Mouse (Mus musculus): ENCODE data around the gene Ccdc92b. TPM values are rescaled to one million over a fixed set of nuclear protein-coding genes. Genes with fewer than 3 reads are reported as not detected.
A peak's percentile ranks its signal among the peaks of the same experiment; 100 is the strongest.
"Not testable (repeated sequence)": the region's sequence is repeated elsewhere in the genome, so short reads cannot be mapped to it uniquely, and the experiment has no call there.

Gene Ccdc92b
- 0.52 and 0.69 TPM in 2 replicates for polyA plus RNA-seq (2016; fragmentation: Nextera tagmentation; extraction: Ambion mirVana)

- H3K27ac ChIP-seq (replicated peaks), result peak within 1 kb of the TSS; percentile 35; the same call in 1 of the 2 replicates
- WGBS, result under 1% methylated on average over 63 of the region's 63 CpGs
- H3K4me1 ChIP-seq, result peaks cover 9% of the 10 kb centered on the region
- no peaks in the 10 kb centered on the region for H3K36me3 ChIP-seq (replicated peaks)
- peaks cover 55% of the 10 kb centered on the region for H3K27me3 ChIP-seq (replicated peaks; ENCODE audit: low read depth, poor library complexity, severe bottlenecking)
- DNase-seq (ENCODE audit: low spot score), result peak; percentile 93
- peak within 1 kb of the TSS; percentile 56 for H3K4me3 ChIP-seq
- no peaks in the 10 kb centered on the region for H3K9me3 ChIP-seq
Measured at GRCm38 (mm10) chr11:74619201-74619955, at the start of gene Ccdc92b. Ccdc92b (plus strand) TSS chr11:74619605.

GRCm38 (mm10) chr11:74569735-74570134 lies 49.7 kb upstream of the Ccdc92b start:
- Histone ChIP-seq H3K4me3 (no peak overlapping the region), H3K9me3 (no peaks in the 10 kb centered on the region), H3K27me3 (replicated peaks; ENCODE audit: low read depth, poor library complexity, severe bottlenecking) (no peaks in the 10 kb centered on the region), H3K36me3 (replicated peaks) (no peaks in the 10 kb centered on the region), H3K27ac (replicated peaks) (no peak overlapping the region), H3K4me1 (no peaks in the 10 kb centered on the region)
- no peak for DNase-seq (ENCODE audit: low spot score)
- 82% methylated on average over 6 of the region's 6 CpGs for WGBS

GRCm38 (mm10) chr11:74572459-74573061 lies 46.8 kb upstream of the Ccdc92b start:
- H3K4me1 ChIP-seq, result no peaks in the 10 kb centered on the region
- DNase-seq (ENCODE audit: low spot score), result no peak
- H3K27me3 ChIP-seq (replicated peaks; ENCODE audit: low read depth, poor library complexity, severe bottlenecking), result no peaks in the 10 kb centered on the region
- no peak overlapping the region for H3K4me3 ChIP-seq
- H3K36me3 ChIP-seq (replicated peaks), result no peaks in the 10 kb centered on the region
- WGBS, result 69% methylated on average over 6 of the region's 6 CpGs
- H3K9me3 ChIP-seq, result no peaks in the 10 kb centered on the region
- H3K27ac ChIP-seq (replicated peaks), result no peak overlapping the region

GRCm38 (mm10) chr11:74574768-74575434 lies 44.5 kb upstream of the Ccdc92b start:
- H3K9me3 ChIP-seq, result no peaks in the 10 kb centered on the region
- no peak overlapping the region for H3K27ac ChIP-seq (replicated peaks)
- H3K4me1 ChIP-seq, result no peaks in the 10 kb centered on the region
- WGBS, result 76% methylated on average over 4 of the region's 4 CpGs
- H3K4me3 ChIP-seq, result no peak overlapping the region
- DNase-seq (ENCODE audit: low spot score), result no peak
- no peaks in the 10 kb centered on the region for H3K36me3 ChIP-seq (replicated peaks)
- no peaks in the 10 kb centered on the region for H3K27me3 ChIP-seq (replicated peaks; ENCODE audit: low read depth, poor library complexity, severe bottlenecking)

GRCm38 (mm10) chr11:74575940-74576339 lies 43.5 kb upstream of the Ccdc92b start:
- Histone ChIP-seq H3K27me3 (replicated peaks; ENCODE audit: low read depth, poor library complexity, severe bottlenecking) (no peaks in the 10 kb centered on the region), H3K9me3 (no peaks in the 10 kb centered on the region), H3K4me3 (no peak overlapping the region), H3K4me1 (no peaks in the 10 kb centered on the region), H3K36me3 (replicated peaks) (no peaks in the 10 kb centered on the region), H3K27ac (replicated peaks) (no peak overlapping the region)
- DNase-seq (ENCODE audit: low spot score), result no peak
- WGBS, result 77% methylated on average over 3 of the region's 3 CpGs

GRCm38 (mm10) chr11:74577068-74577467 lies 42.3 kb upstream of the Ccdc92b start:
- WGBS, result 77% methylated on average over 3 of the region's 3 CpGs
- no peaks in the 10 kb centered on the region for H3K36me3 ChIP-seq (replicated peaks)
- H3K4me1 ChIP-seq, result no peaks in the 10 kb centered on the region
- no peaks in the 10 kb centered on the region for H3K9me3 ChIP-seq
- no peaks in the 10 kb centered on the region for H3K27me3 ChIP-seq (replicated peaks; ENCODE audit: low read depth, poor library complexity, severe bottlenecking)
- no peak overlapping the region for H3K4me3 ChIP-seq
- no peak overlapping the region for H3K27ac ChIP-seq (replicated peaks)
- no peak for DNase-seq (ENCODE audit: low spot score)

GRCm38 (mm10) chr11:74581333-74581732 lies 38.1 kb upstream of the Ccdc92b start:
- H3K9me3 ChIP-seq; H3K36me3 ChIP-seq (replicated peaks); H3K4me3 ChIP-seq; DNase-seq (ENCODE audit: low spot score); H3K27me3 ChIP-seq (replicated peaks; ENCODE audit: low read depth, poor library complexity, severe bottlenecking); H3K4me1 ChIP-seq; H3K27ac ChIP-seq (replicated peaks): not testable (repeated sequence)
- WGBS, result 49% methylated on average over 4 of the region's 4 CpGs

GRCm38 (mm10) chr11:74582464-74582863 lies 36.9 kb upstream of the Ccdc92b start:
- Histone ChIP-seq H3K9me3 (no peaks in the 10 kb centered on the region), H3K27ac (replicated peaks) (no peak overlapping the region), H3K36me3 (replicated peaks) (no peaks in the 10 kb centered on the region), H3K27me3 (replicated peaks; ENCODE audit: low read depth, poor library complexity, severe bottlenecking) (peaks cover 16% of the 10 kb centered on the region), H3K4me3 (no peak overlapping the region), H3K4me1 (no peaks in the 10 kb centered on the region)
- DNase-seq (ENCODE audit: low spot score), result no peak
- 79% methylated on average over 3 of the region's 3 CpGs for WGBS

- WGBS, result 77% methylated on average over 7 of the region's 7 CpGs
- Histone ChIP-seq H3K27ac (replicated peaks) (no peak overlapping the region), H3K9me3 (no peaks in the 10 kb centered on the region), H3K36me3 (replicated peaks) (no peaks in the 10 kb centered on the region), H3K4me3 (no peak overlapping the region), H3K4me1 (no peaks in the 10 kb centered on the region), H3K27me3 (replicated peaks; ENCODE audit: low read depth, poor library complexity, severe bottlenecking) (peaks cover 30% of the 10 kb centered on the region)
- no peak for DNase-seq (ENCODE audit: low spot score)
Measured at GRCm38 (mm10) chr11:74583824-74584349, 35.5 kb upstream of the Ccdc92b start.

- DNase-seq (ENCODE audit: low spot score), result peak; percentile 72
Measured at GRCm38 (mm10) chr11:74584946-74585723, 34.3 kb upstream of the Ccdc92b start.

GRCm38 (mm10) chr11:74586401-74586800 lies 33.0 kb upstream of the Ccdc92b start:
- peaks cover 55% of the 10 kb centered on the region for H3K27me3 ChIP-seq (replicated peaks; ENCODE audit: low read depth, poor library complexity, severe bottlenecking)

More at GRCm38 (mm10) chr11:74584946-74585723, 34.3 kb upstream of the Ccdc92b start:
- H3K36me3 ChIP-seq (replicated peaks), result no peaks in the 10 kb centered on the region
- peaks cover 42% of the 10 kb centered on the region for H3K27me3 ChIP-seq (replicated peaks; ENCODE audit: low read depth, poor library complexity, severe bottlenecking)
- 69% methylated on average over 10 of the region's 10 CpGs for WGBS
- H3K4me1 ChIP-seq, result peaks cover 8% of the 10 kb centered on the region
- no peak overlapping the region for H3K4me3 ChIP-seq
- H3K9me3 ChIP-seq, result no peaks in the 10 kb centered on the region
- no peak overlapping the region for H3K27ac ChIP-seq (replicated peaks)

More at GRCm38 (mm10) chr11:74586401-74586800, 33.0 kb upstream of the Ccdc92b start:
- DNase-seq (ENCODE audit: low spot score), result no peak
- peaks cover 11% of the 10 kb centered on the region for H3K4me1 ChIP-seq
- H3K9me3 ChIP-seq, result no peaks in the 10 kb centered on the region
- no peak overlapping the region for H3K27ac ChIP-seq (replicated peaks)
- no peaks in the 10 kb centered on the region for H3K36me3 ChIP-seq (replicated peaks)
- WGBS, result 70% methylated on average over 5 of the region's 5 CpGs
- H3K4me3 ChIP-seq, result no peak overlapping the region

Data from embryonic facial prominence, embryonic 10.5 days (tissue).